Mouse (Mus musculus) Patski (cell line): ENCODE measurements at regions not wholly inside any gene's neighbourhood (a gene's known extent, or its start where the extent isn't known, plus 50 kb on each side); places are given as distances from the start of the nearest gene placed in this dataset.

Source experiments
- ATAC-seq: fragments of 100-300 bp; one replicate; pipeline ENCODE4 v1.8.0; 2021
- CTCF ChIA-PET: fragments of 350-600 bp; sonication (Branson Sonifier 250); formaldehyde crosslinking; loops from one replicate; lab custom pipeline; 2022; ENCODE audit warnings: inconsistent platforms; lab: Charles Lee
- POLR2A ChIA-PET: fragments of 350-600 bp; sonication (Branson Sonifier 250); formaldehyde crosslinking; loops from one replicate; lab custom pipeline; 2022; ENCODE audit warnings: antibody characterized with exemption, inconsistent platforms; lab: Charles Lee
- DNase-seq: peaks from one replicate; pipeline ENCODE4 v3.0.0-alpha.2; 2011; ENCODE audit warnings: low read depth, low spot score
- H3K27me3 ChIP-seq: fragments of 371-371 bp; one replicate; pipeline ENCODE4 v1.5.1; 2021
- CTCF ChIP-seq: fragments of 100-300 bp; IDR thresholded peaks from one replicate; pipeline ENCODE4 v1.5.1; 2021
- in situ Hi-C: fragments of 300-500 bp; cut with MboI; formaldehyde crosslinking; loops from 3 replicates; pipeline ENCODE4 v1.11.1; 2018; ENCODE audit warnings: low pct_unique_long_range_greater_than_20kb, mixed read lengths

- DNase-seq (no peak), ATAC-seq (no peak)
- in situ Hi-C loops: no loop called here
- CTCF ChIA-PET: interaction anchor here (0.7 to 1.6 kb wide), 4 partner anchors 9 to 77 kb away, joined by 3 to 4 read pairs (median 4); no protein-coding TSS in a partner anchor
- TF ChIP-seq CTCF: peak; percentile 73
- H3K27me3 ChIP-seq: peaks cover 21% of the 10 kb centered on the region
- POLR2A ChIA-PET: no interaction called here
Observed at GRCm38 (mm10) chr1:193673236-193673830, 303.2 kb upstream of the Camk1g start.

GRCm38 (mm10) chr1:193672681-193673080 lies 302.6 kb upstream of the Camk1g start:
- DNase-seq (no peak), ATAC-seq (no peak)
- in situ Hi-C loops: no loop called here
- peaks cover 16% of the 10 kb centered on the region for H3K27me3 ChIP-seq
- ChIA-PET CTCF (interaction anchor here (1.1 to 1.6 kb wide), 2 partner anchors 10 to 78 kb away, joined by 4 read pairs; no protein-coding TSS in a partner anchor), POLR2A (no interaction called here)
- no peak for TF ChIP-seq CTCF

DNA sequence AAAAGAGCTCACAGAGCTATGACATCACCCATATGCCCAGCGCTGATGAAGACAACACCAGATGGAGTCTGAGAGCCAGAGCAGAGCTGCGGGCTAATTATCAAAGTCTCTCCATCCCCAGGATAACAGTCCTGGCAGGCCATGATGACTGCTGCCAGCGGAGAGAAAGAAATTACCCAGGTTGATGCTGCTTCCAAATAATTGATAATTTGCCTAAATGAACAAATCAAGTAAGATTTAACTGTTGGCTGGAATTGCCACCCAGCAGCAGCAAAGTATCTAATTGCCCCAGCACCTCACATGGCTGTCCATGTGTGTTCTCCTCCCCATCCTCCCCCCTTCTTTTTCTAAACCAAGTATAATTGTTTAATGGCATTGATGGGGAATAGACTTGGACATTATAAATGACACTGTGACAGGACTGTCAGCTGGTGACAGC lies 301.7 kb upstream of the Camk1g start:
- ChIA-PET CTCF (no interaction called here), POLR2A (no interaction called here)
- DNase-seq (no peak), ATAC-seq (no peak)
- peaks cover 7% of the 10 kb centered on the region for H3K27me3 ChIP-seq
- in situ Hi-C loops: no loop called here
- TF ChIP-seq CTCF: no peak

DNA sequence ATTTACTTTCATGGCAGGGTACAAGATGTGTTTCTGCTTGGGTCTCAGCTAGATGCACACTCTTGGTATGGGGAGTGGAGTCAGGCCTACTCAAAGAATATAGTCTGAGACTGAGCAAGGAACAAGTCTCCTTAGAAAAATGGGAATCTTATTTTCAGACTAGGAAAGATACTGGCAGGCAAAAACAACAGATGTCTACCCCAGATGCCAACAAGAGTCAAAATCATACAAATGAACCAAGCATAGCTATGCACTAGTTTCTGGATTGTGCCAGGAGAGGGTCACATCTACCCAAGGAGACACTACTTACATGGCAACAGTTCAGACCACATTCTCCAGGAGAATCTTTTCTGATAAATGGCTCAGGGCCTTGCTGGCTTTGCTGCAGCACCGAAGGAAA lies 300.9 kb upstream of the Camk1g start:
- no peaks in the 10 kb centered on the region for H3K27me3 ChIP-seq
- DNase-seq (no peak), ATAC-seq (no peak)
- in situ Hi-C loops: no loop called here
- ChIA-PET POLR2A (no interaction called here), CTCF (no interaction called here)
- TF ChIP-seq CTCF: no peak

GRCm38 (mm10) chr1:193670008-193670407 lies 299.9 kb upstream of the Camk1g start:
- in situ Hi-C loops: no loop called here
- H3K27me3 ChIP-seq: peaks cover 4% of the 10 kb centered on the region
- no peak for DNase-seq
- ChIA-PET POLR2A (no interaction called here), CTCF (no interaction called here)
- no peak for TF ChIP-seq CTCF
- ATAC-seq: no peak

GRCm38 (mm10) chr1:193668841-193669240 lies 298.7 kb upstream of the Camk1g start:
- in situ Hi-C loops: no loop called here
- ATAC-seq (no peak), DNase-seq (no peak)
- TF ChIP-seq CTCF: no peak
- ChIA-PET POLR2A (no interaction called here), CTCF (no interaction called here)
- peaks cover 8% of the 10 kb centered on the region for H3K27me3 ChIP-seq

GRCm38 (mm10) chr1:193665854-193666253 lies 295.8 kb upstream of the Camk1g start:
- ChIA-PET POLR2A (no interaction called here), CTCF (no interaction called here)
- no peak for TF ChIP-seq CTCF
- in situ Hi-C loops: no loop called here
- peaks cover 19% of the 10 kb centered on the region for H3K27me3 ChIP-seq
- ATAC-seq: no peak
- no peak for DNase-seq

- in situ Hi-C loops: no loop called here
- ATAC-seq: no peak
- ChIA-PET POLR2A (no interaction called here), CTCF (no interaction called here)
- no peak for DNase-seq
- H3K27me3 ChIP-seq: peaks cover 21% of the 10 kb centered on the region
- no peak for TF ChIP-seq CTCF
Observed at GRCm38 (mm10) chr1:193664569-193664968, 294.5 kb upstream of the Camk1g start.

DNA sequence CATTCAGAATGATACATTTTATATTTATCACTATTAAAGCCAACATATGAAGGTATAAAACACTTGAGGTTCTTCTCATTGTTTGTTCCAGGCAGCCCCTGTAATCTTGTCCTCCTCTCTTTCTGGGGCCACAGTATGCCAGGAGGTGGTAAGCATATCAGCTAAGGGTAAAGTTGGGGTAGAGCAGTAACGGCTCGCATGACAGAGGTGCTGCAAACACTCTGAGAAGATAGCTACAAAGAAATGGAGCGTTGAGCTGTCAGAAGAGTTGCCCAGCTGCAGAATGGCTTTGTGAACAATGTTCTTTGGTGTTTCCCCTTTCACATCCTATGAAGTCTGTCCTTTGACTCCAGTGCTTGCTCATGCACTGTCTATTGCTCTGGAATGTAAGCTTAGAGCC lies 293.5 kb upstream of the Camk1g start:
- ChIA-PET CTCF (no interaction called here), POLR2A (no interaction called here)
- no peak for TF ChIP-seq CTCF
- ATAC-seq (no peak), DNase-seq (no peak)
- in situ Hi-C loops: no loop called here
- peaks cover 21% of the 10 kb centered on the region for H3K27me3 ChIP-seq

GRCm38 (mm10) chr1:193662166-193662890 lies 292.2 kb upstream of the Camk1g start:
- ATAC-seq (no peak), DNase-seq (no peak)
- POLR2A ChIA-PET: no interaction called here
- CTCF ChIA-PET: no interaction called here
- TF ChIP-seq CTCF: no peak
- H3K27me3 ChIP-seq: peaks cover 21% of the 10 kb centered on the region
- in situ Hi-C loops: no loop called here

GRCm38 (mm10) chr1:193661377-193661776 lies 291.3 kb upstream of the Camk1g start:
- ChIA-PET POLR2A (no interaction called here), CTCF (no interaction called here)
- in situ Hi-C loops: no loop called here
- H3K27me3 ChIP-seq: peaks cover 30% of the 10 kb centered on the region
- no peak for TF ChIP-seq CTCF
- ATAC-seq: no peak
- no peak for DNase-seq
